Mouse (Mus musculus): Measurements from ENCODE around the gene Sh3bgrl3.

DNA sequence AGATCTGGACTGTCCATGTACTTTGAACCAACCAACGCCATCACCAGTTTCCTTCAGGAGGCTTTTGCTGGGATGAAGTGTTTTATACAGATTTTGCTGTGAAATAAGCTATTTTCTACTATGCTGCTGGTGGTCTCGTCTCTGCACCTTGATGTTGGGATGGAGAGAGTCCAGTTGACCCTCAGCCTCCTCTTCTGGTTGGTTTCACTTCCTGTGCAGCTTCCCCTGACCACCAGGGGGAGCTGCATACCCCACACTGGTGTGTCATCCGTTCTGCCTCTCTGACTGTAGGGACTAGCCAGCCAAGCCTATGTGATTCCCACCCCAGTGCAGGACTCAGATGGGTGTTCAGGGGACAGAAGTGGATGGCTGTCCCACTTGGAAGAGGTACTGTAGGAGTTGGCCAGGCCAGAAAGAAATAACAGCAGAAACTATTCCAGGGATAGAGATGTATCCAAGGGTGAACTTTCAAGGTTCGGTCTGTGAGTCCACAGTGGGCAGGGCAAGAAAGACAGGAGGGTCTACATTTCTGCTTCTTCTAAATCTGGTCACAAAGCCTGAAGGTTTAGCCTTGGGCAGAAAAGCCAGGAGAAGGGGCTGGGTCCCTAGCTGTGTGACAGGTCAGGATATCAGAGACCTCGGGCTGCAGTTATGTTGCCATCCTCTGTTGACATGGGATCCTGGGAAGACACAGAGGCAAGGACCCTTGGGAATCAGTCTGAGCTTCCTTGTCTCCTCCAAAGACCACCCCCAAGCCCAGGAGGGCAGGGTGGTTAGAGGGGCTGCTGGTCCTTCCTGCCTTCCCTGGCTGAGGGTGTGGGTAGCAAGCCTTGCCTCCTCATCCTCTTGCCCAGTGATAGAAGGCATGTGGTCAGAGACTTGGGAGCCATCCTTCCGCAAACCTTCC lies 36.0 kb downstream of the Sh3bgrl3 start:
- peak; percentile 84 for TF ChIP-seq CTCF (IDR thresholded peaks at IDR 0.05; ENCODE audit: insufficient read depth, low read length)
- no peak for TF ChIP-seq POLR2A (IDR thresholded peaks at IDR 0.05; ENCODE audit: borderline replicate concordance, extremely low read depth, low read depth, low read length)
